Mouse (Mus musculus) adrenal gland, adult 2 months (tissue): ENCODE measurements around the gene Gucy1b2. TPM values are rescaled to one million over a fixed set of nuclear protein-coding genes. Genes with fewer than 3 reads are reported as not detected.
A peak's percentile ranks its signal among the peaks of the same experiment; 100 is the strongest.

Experiments used
- DNase-seq: peaks from one replicate; pipeline ENCODE4 v3.0.0; 2021
- polyA plus RNA-seq: library from polyadenylated mRNA; depleted of rRNA; stranded (reverse); fragments of >200 nt; gene quantifications from 2 replicates; pipeline ENCODE4 v1.2.3, GENCODE M21; 2012
- total RNA-seq, 2 experiments: library from RNA; stranded (reverse); gene quantifications; 2 replicates each; pipeline ENCODE4 v1.2.3; 2021

The Gucy1b2 gene
- total and polyA plus RNA-seq, 3 experiments = 0.43 to 0.97 (median 0.81) TPM

DNA sequence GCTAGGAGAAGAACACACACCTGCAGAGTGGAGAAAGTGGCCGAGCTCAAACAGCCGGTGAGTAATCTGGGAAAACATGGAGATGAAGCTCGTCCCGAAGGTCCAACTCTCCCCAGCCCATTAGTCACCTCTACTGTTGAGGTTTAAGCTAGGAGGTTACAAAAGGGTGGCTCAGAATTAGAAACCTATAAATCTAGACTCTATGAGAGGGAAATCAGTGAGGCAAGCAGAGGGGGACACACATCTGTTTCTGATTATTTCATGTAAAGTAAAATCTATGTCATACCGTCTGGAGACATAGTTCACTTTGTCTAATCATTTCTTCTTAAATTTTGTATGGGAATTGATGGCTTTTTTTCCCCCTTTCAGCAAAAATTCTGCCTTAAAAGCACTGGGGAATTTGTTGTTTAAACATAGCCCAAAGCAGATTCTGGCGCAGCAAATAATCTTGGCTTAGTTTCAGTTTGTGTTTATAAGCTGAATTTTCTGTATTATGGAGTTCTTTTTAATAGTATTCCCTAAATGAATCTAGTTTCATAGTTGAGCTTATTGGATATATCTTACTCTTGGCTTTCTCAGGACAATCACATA lies 12.2 kb downstream of the Gucy1b2 start:
- no peak for DNase-seq

DNA sequence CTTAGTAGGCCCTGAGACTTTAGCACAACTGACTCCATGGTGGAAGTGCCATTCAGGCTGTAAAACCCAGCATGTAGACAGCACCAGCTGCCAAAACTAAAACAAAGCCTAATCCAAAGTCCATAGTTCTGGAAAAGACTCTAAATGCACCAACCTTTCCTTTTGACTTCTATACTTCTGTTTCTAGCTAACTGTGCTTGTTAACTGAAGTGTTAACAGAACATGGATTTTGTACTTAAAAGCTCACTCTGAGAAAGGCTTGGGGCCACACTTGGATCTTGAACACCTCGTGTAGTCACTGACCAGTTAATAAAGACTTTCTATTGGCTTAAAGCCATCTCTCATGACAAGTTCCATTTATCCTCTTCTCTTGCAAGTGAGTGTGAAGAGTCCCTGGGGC lies 13.1 kb downstream of the Gucy1b2 start:
- DNase-seq = no peak

DNA sequence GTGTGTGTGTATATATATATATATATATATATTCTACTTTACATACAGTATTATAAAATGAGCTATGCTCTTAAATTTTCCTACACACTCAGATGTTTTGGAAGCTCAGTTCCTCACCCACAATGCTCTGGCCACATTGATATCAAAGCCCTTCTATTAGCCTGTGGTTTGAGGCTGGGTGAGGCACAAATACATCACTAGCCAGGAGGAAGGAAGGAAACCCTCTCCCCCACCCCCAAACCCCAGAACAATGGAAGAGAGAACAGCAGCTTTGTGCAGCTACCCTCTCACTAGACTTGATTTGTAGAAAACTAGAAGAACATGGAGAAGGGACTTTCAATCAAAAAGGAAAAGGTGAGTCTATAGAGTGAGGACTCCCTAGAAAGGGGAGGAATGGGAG lies 16.1 kb downstream of the Gucy1b2 start:
- no peak for DNase-seq

DNA sequence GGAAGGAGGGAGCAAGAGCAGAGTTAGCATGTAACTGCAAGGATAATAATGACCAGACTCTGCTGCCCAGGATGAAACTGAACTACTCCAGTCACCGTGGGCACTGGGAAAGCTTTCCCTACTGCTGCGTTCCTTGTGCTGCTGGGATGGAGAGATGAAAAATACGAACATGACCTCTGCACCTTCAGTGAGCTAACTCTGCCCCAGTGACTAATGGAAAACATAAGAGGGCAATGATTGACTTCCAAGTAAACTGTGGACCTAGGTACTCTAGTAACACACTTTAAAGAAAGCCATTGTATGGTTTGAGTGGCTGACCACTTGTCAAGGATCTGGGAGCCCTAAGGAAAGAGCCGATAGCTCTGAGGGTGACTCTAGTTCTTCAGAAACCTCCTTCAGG lies 17.9 kb downstream of the Gucy1b2 start:
- no peak for DNase-seq

DNA sequence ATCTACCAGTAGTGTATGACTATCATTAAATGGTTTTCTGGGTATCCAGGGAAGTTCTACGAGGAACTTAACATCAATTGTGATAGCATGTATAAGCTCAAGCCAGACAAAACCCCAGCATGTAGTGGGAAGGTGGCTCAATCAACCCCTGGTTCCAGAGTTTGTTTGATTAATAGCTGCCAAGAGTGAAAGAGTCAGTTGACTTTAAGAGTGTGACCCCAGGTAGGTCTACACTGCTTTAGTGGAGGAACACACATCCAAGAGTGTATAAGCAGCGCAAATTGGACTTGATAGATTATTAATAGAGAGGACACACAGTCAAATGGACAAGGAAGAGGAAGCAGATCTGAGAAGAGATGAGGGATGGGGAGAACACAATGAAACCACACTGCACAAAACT lies 18.3 kb downstream of the Gucy1b2 start:
- no peak for DNase-seq

DNA sequence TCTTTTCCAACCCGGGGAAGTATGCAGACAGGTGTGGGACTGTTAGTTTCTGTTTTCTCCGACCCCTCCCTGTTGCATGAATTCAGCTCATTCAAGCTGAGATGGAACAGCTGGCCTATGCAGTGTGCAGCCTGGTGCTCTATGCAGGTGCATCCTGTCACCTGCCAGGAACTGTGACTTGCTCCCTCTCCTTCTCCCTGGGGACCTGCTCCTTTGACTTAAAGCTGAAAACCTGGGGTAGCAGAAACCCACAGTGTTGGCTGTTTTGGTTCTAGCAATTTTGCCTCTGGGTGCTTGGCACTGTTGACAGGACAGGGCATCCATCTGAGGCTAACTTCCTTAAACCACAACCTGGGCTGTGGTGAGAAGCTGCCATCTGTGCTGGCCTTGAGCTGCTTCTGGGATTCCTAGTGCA lies 30.8 kb downstream of the Gucy1b2 start:
- DNase-seq = no peak

DNA sequence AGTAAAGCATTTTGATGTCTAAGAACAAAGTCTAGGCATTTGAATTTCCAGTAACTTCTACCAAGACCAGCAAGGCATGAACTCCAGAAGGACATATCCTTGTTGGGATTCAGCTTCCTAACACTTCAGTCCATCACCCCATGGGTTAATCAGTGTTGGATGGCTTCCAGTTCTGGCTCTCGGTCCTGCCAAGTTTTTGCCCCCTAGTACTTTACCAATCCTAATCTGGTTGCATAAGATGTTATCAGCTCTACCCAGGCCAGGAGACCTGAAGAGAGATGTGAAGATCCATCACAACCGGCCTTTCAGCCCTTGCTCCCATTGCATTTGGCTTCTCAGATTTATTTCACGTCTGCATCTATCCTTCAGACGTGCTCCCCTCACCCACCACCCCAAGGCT lies 33.8 kb downstream of the Gucy1b2 start:
- DNase-seq = no peak

DNA sequence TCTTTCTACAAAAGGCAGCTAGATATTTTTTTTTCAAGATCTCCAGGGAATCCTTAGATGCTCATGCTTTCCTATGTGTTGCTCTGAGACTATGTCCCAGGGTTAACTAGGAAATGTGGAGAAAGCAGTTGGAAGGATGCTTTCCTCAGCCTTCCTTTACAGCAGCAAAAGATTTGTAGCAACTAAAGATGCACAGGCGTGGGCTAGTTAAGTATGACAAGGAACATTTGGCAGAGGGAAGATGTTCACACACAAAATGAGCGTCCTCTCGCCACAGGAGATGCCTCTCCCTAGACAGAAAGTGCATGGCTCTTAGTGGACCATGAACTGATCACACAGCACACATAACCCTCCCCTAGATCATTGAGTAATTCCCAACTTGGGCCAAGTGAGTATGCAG lies 38.6 kb downstream of the Gucy1b2 start:
- DNase-seq = no peak

DNA sequence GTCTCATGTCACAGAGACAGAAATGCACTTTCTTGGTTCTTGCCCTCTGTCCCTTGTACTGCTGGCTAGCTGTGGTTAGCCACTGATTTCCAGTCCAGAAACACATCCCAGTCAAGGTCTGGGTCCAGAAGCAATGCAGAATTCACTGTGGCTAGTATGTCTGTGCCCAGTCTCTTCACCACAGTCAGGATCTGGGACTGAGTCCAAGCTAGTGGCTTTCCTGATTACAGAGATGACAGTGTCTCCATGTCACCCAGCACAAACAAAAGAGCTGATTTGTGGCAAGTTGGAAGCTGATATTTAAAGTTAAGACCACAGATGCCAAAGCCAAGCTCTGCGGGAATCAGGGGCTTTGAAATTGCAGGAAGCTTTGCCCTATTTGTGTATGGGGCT lies 39.4 kb downstream of the Gucy1b2 start:
- DNase-seq = peak; percentile 48

DNA sequence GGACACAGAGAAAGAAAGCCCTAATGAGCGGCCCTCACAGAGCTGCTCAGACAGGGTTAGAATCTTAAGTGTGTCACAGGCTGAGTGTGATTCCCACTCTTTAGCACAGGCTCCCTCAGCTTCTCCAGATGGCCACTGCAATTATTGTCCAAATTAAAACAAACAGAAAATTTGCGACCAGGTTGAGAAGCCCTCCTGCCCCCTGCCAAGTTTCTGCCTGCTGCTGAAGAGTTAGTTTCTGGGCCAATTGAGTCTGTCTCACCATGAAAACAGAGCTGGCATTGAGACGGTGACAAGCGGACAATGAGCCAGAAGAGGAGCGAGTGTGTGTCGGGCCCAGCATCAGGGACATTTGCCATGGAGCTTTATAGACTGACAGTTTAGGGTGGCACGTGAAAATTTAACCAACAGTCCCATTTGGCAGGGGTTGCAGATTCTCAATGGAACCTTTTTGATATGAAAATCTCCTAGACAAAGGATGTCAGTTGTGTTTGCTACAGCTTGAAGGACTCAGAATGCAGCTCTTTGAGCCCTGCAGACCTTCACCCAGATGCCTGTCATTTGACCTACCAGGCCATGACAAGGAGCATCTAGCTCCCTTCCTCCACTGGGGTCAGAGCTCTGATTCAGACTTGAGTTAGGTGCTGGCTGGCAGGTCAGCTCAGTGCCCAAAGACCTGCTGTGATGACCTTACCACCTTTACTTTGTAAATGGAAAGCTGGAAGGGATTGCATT lies 39.9 kb downstream of the Gucy1b2 start:
- no peak for DNase-seq

DNA sequence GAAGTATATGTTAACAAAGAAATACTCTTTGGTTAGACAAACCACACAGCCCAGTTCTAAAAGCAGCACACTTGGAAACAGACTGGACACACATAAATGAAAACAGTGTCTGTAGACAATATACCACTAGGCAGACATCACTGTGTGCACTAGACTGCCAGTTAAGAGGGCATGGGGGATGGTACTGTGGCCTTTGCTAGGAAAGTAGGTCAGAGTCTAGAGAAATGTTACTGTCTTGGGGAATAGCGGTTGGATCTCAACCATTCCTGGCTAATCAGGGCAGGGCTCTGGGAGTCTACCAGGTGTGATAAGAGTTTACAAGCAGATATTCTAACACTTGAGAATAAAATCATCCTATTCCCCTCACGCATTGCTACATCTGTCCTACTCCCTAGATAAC lies 60.7 kb downstream of the Gucy1b2 start:
- DNase-seq = no peak

DNA sequence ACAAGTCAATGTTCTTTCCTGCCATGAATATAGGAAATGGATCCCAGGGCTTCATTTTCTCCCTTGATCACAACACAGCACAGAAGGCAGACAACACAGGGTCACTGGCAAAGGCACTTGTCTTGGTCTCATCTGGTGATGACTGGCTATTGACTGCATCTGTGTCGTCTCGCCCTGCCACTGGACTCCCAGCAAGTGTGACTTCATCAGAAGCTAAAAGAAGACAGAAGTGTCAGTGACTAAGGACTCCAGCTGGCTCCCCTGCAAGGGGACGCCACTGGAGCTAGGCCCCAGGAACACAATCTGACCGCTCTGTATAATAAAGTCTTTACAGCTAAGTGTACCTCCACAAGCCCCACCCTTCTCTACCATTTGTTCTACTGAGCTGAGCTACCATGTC lies 63.3 kb downstream of the Gucy1b2 start:
- DNase-seq = no peak

DNA sequence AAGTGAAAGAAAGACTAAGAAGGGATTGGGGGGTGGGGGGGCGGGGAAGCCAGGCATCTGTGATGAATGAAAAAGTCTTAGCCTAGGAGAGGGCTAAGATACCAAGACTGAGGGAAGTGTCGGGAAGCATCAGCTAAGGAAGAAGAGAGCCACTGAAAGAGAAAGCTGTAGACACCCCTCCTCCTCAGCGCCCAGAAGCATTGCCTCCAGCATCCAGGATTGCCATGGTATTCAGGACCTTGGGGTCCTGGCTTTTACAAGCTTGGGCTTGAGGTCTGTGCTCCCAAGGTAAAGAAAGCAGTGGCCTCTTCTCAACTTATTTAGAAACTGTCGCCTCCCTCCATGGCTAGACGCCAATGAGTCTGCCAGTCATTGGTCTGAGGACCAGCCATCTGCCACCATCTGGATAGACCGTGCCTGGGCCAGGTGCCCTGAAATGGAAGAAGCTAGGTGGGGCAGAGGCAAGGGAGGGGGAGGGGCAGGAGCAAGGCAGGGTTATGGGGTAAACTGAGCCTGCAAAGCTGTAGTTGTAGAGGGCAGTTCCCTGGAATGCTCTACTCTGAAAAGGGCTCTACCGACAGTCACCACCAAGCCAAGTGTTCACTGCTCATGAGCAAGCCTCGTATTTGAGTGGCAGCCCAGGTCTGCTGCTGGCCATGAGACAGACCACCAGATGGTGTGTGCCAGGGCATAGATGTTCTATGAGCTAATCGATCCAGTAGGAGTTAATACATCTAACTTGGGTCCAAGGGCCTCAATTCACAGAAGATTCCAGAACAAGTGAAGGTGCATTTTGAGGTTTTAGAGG lies 66.2 kb downstream of the Gucy1b2 start:
- DNase-seq = no peak

DNA sequence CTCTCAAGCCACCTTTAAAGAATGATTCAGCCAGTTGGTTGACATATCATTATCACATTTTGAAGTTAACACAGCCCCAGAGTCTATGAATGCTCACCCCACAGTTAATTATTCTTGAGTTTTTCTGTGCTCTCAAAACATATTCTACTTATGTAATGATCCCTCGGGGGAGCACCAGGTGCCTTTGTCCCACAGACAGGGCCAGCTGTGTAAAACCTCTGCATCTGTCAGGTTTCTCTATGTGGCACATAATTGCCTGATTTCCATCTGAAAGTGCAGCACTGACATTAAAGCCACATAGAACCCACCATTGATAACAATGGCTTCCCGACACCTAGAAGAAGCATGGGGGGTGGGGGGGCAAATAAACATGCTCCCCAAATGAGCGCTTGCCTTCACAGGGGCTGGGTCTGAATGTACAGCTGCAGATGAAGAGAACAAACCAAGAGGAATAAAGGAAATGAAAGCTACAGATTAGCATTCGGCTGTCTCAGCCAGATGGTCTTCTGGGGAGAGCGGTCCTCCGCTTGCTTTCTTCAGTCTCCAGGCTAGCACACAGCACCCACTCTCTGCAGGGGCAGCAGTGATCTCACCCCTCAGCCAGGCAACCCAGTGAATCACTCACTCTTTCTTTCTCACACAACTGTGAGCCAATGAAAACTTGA lies 66.9 kb downstream of the Gucy1b2 start:
- no peak for DNase-seq

DNA sequence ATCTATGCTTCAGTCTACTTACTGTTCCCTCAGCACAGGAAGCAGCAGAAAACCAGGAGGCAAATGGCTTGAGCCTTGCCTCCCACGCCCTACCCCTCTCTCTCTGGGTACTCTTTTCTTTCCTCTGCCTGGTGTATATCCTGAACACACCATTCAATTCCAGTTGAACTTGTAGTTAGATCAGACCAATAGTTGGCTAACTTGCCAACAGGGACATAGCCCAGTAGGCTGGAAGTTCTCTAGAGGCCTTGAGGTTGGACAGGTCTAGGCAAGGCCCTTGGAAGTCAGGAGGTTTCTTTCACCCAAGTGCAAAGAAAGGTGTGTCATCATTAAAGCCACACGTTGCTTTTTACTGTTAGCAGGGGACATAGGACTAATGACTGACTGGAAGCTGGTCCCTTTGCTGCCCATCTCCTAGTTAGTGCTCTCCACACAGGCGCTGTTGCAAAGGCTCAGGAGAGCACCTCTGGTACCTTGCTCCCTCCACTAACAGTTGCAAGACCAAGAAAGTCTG lies 72.2 kb downstream of the Gucy1b2 start:
- DNase-seq = no peak

DNA sequence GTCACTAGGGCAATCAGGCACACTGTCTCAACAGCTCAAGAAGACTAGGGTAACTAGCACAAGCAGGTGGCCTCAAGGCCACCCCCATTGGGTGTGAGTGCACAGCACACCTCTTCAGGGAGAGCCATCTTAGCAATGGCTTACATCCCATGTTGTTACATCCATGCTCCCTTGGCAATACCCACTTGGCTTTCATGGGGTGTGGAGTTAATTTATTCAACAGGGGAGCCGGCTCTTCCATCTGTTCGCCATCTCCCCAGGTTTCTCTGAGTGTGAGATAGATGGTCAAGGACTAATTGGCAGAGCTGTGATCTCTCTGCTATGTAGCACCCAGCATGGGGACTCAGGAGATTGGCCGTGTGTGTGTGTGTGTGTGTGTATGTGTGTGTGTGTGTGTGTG lies 73.0 kb downstream of the Gucy1b2 start:
- DNase-seq = no peak

DNA sequence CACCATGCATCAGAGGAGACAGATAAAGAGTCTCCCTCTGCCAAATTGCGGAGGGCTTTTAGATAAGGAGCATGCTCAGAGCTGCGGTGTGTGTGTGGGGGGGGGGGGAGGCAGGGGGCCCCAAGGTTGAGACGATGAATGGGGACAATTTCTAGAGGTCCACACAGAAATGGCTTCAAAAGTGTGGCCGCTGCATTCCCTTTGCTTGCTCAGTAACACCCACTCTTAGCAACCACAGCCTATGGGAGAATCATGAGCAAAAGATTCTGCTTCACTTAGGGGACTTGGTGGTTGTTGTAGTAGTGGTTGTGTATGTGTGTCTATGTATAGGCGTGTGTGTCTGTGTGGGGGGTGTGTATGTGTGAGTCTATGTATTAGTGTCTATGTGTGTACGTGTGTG lies 75.5 kb downstream of the Gucy1b2 start:
- DNase-seq = no peak

DNA sequence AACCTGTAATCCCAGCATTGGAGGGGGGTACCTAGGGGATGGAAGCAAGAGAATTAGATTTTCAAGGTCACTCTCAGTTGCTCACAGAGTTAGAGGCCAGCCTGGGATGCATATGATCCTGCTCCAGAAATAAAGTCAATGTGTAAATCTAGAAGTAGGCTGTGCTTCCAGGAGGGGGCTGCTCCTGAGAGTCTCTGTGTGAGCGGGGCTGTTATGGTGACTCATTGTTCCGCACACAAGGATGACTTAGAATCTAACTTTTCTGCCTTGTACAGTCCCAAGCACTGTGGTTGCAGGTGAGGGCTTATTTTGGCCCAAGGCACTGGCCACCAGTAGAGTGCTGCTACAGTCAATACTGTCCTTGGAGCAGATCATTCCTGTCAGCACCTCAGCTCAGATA lies 76.7 kb downstream of the Gucy1b2 start:
- no peak for DNase-seq

DNA sequence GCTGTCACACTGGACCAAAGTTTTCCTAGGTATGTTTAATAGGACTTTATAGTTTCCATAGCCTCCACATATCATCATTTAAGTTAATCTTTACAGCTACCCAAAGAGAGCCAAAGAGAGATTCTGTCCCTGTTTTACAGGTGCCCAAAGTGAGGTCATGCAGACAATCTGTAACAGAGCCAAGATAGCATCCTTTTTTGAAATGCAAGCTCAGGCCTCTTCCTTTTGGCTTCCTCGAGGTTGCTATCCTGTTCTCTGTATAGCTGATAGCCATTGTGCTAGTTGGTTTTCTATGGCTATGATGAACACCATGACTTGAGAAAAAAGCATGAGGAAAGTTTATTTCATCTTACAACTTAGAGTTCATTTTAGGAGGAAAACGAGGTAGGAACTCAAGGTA lies 80.0 kb downstream of the Gucy1b2 start:
- no peak for DNase-seq

DNA sequence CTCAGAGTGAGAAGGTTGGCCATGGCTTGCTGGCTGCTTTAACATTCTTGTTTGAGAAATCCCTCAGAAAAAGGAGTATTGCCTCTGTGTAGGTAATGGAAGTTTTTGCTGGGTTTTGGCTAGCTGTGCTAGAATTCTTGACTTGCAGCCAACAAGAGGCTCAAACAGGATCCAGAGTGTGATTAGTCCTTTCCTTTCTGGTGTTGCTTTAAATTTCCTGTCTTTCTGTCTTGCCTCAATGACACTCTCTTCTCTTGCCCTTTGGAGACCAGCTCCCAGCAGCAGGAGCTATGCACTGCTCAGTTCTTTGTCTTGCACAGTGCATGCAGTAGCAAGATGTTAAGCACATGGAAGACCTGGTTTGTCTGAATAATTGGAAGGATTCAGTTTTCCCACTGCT lies 80.4 kb downstream of the Gucy1b2 start:
- peak; percentile 48 for DNase-seq

DNA sequence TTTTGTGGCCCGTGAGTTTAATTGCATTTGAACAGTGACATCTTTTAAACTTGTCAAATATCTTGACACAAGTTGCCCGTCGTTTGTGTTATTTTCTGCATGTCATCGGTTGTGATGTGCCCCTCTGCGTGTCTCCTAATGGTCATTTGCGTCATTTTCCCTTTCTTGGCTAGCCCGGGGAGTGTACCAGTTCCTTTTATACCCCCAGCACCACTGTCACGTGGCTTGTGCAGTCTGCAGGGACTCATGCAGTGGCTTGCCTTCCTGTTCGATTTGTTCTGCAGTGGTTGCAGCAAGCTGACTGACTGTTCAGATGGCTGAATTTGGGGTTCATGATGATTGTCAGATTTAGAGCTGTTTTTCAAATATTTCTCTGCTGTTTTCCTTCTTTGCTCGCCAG lies 82.1 kb downstream of the Gucy1b2 start:
- DNase-seq = no peak

DNA sequence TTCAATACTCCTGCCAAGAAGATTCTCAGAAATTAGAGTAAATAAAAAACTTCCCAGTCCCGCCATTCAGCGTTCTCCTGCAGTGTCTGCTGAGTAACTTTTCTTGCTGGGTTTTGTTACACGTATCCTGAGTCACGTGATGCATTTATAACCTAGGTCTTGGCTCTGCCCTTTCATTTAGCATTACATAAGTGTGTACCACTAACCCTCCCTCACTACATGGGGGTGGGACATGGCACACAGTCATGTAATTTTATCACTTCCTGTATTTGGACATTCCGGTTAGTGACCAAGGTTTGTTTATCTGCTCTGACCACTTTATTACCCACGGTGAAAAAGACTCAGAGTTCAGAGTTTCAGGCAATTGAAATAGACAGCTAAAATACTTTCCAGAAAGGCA lies 85.3 kb downstream of the Gucy1b2 start:
- DNase-seq = peak; percentile 71

DNA sequence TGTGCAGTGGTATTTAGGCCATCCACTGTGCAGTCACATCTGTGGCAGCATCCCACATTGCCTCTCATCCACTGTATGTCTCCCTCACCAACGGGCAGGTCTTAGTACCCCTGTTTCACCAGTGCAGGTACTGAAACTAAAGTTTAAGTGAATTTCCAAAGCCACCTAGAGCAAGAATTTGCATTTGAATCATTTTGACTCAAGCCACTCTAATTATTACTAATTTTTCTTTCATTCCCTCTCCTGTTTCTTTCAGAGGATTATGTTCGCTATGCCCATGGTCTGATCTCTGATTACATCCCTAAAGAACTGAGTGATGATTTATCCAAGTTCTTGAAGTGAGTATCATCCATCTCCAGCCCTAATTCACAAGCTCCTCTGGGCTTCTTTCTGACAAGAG lies 92.3 kb downstream of the Gucy1b2 start:
- DNase-seq = no peak
